Mouse (Mus musculus) cortical plate, adult 2 months (tissue): ENCODE measurements at regions not wholly inside any gene's neighbourhood (a gene's known extent, or its start where the extent isn't known, plus 50 kb on each side); places are given as distances from the start of the nearest gene placed in this dataset.

Experiments
- H3K27ac ChIP-seq: fragments of 200-500 bp; 2 replicates; pipeline ENCODE4 v1.5.1; 2012; ENCODE audit warnings: low read length, control low read depth, inconsistent platforms; ENCODE audit not compliant: insufficient read depth
- H3K4me1 ChIP-seq: fragments of 200-500 bp; 2 replicates; pipeline ENCODE4 v1.6.1; 2011; ENCODE audit warnings: low read length; ENCODE audit not compliant: control insufficient read depth, insufficient read depth
- H3K4me3 ChIP-seq: fragments of 200-500 bp; 2 replicates; pipeline ENCODE4 v1.5.1; 2011; ENCODE audit warnings: mild to moderate bottlenecking, low read length, control low read depth; ENCODE audit not compliant: insufficient read depth
- CTCF ChIP-seq: fragments of 200-500 bp; IDR thresholded peaks from 2 replicates; pipeline ENCODE4 v1.5.1; 2011; ENCODE audit warnings: mild to moderate bottlenecking, control low read depth, low read length; ENCODE audit not compliant: insufficient read depth; ENCODE audit errors: extremely low read depth
- POLR2A ChIP-seq: fragments of 200-500 bp; IDR thresholded peaks from 2 replicates; pipeline ENCODE4 v1.6.1; 2011; ENCODE audit warnings: mild to moderate bottlenecking, low read length, control low read depth; ENCODE audit not compliant: insufficient read depth; ENCODE audit errors: extremely low read depth

DNA sequence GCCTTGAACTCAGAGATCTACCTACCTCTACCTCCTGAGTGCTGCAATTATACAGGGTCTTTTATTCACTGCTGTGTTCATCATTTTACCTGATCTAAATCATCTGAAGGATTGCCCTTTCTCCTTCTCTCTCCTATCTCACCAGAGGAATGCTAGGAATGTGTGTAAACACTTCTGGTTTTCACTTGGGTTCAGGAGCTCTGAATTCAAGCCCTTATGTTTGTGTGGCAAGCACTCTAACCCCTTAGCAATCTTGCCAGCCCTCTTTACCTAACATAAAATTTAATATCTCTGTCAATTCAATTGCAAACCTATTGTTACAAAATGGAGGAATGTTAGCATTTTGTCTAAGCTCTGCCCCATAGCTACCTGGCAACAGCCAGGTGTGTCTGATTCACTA lies 112.8 kb upstream of the Gm10295 start:
- H3K4me1 ChIP-seq = no peaks in the 10 kb centered on the region
- no peak overlapping the region for H3K27ac ChIP-seq
- no peak for TF ChIP-seq CTCF
- TF ChIP-seq POLR2A = no peak
- H3K4me3 ChIP-seq = no peak overlapping the region

DNA sequence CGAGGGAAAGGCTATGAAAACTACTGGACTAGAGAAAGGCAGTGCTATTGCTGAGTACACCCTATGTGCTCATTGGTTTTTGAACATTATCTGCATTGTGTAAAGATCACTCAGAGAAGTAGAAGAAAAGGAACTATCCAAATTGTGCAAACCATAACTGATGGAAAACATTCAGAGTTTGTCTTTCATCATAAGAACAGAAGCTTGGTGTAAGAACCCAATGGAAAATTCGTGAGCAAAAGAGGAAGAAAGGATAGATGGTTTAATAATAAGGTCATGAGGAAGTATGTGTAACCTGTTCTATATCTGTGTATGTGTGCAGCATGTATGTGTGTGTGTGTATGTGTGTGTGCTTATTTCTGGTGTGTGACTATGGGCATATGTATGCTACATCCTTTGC lies 112.3 kb upstream of the Gm10295 start:
- no peak for TF ChIP-seq CTCF
- no peak for TF ChIP-seq POLR2A
- no peaks in the 10 kb centered on the region for H3K4me1 ChIP-seq
- H3K27ac ChIP-seq = no peak overlapping the region
- no peak overlapping the region for H3K4me3 ChIP-seq

DNA sequence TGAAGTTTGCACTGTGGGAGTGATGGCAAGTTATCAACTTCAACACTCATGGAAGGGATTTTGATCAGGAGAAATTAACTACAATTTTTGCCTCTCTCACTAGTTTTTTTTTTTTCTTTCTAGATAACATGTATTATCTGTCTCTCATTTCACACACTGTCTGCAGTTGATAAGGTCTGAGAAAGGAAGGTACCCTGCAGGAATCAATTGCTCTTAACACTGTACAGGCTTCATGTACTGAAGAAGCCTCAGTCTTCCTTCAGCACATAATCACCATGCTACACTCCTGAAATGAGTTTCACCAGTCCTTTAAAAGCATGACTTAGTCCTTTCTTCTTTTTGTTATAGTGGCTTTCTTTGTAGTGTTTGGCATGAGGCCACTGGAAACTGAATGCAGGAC lies 108.5 kb upstream of the Gm10295 start:
- Histone ChIP-seq H3K4me3 (no peak overlapping the region), H3K4me1 (no peaks in the 10 kb centered on the region), H3K27ac (no peak overlapping the region)
- TF ChIP-seq POLR2A = no peak
- no peak for TF ChIP-seq CTCF

DNA sequence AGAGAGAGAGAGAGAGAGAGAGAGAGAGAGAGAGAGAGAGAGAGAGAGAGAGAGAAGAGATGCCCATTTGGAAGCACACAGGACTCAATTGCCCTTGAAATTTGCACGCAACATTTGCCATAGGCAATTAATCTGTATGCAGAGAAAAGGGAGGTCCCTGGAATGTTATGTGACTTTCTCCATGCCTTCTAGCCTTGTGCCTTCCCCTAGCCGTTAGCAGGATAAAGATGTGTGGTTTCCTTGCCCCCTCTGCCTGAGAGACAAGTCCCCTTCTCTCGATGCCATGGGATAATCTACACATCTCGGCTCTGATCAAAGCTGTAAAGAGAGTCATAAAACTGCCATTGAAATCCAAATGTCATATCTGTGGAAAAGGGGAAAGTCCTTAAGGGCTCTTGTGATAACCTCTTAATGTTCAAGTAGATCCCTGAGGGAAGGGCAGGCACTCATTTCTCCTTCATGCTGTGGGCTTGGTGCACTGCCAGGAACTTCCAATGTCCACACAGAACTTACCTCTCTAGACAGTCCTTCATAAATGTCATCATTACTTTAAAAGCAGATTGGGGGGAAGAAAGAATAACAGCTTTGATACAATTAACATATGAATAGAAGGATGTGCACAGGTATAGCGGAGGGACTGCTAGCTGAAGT lies 106.9 kb upstream of the Gm10295 start:
- H3K4me1 ChIP-seq = no peaks in the 10 kb centered on the region
- no peak overlapping the region for H3K4me3 ChIP-seq
- TF ChIP-seq POLR2A = no peak
- no peak for TF ChIP-seq CTCF
- no peak overlapping the region for H3K27ac ChIP-seq

DNA sequence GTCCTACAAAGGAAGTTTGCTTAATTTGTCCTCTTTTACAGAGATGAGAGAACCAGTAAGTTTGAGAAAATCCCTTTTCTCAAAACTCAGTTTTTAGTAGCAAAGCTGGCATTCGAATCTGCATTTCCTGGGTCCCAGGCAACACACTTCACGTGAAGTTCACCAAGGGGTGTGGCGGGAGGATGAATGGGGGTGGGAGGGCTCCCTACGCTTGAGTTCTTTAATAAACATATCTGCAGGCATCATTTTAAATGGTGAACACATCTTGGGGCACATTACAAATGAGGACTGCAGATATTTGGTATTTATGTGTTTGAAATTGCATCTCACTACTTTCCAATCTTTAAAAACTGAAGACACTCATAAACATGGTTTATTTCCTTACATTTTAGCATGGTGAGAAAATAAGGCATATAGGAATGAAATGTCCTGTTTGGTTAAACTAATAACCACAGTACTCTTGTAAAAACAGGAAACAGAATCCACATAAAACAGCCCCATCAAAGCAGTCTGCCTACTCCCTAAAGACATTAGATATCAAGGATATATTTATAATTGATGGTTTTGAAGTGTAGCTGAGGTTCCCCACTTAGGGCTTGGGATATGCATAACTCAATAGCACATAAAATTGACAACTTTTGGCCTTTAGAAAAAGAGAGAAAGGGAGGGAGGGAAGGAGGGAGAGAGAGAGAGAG lies 106.3 kb upstream of the Gm10295 start:
- TF ChIP-seq CTCF = no peak
- no peak for TF ChIP-seq POLR2A
- Histone ChIP-seq H3K27ac (no peak overlapping the region), H3K4me3 (no peak overlapping the region), H3K4me1 (no peaks in the 10 kb centered on the region)

DNA sequence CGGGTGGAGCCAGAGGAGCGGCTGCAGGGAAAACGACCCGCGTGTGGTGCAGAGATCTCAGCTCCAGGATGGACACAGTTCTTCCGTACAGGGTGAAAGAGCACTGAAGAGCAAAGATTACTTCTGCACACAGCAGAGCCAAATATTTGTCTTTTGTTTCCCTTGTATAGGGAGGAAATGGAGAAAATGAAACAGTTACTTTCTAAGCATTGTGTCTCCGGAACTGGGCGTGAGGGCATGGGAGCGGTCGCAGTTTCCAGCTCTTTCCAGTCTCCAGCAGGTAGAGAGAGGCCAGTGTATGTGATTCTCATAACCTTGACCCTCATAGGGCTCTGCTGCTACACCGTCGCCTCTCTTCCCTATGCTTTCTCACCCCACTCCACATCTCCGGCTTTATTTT lies 105.1 kb upstream of the Gm10295 start:
- TF ChIP-seq POLR2A = no peak
- no peak for TF ChIP-seq CTCF
- H3K4me1 ChIP-seq = no peaks in the 10 kb centered on the region
- H3K27ac ChIP-seq = no peak overlapping the region
- H3K4me3 ChIP-seq = no peak overlapping the region

DNA sequence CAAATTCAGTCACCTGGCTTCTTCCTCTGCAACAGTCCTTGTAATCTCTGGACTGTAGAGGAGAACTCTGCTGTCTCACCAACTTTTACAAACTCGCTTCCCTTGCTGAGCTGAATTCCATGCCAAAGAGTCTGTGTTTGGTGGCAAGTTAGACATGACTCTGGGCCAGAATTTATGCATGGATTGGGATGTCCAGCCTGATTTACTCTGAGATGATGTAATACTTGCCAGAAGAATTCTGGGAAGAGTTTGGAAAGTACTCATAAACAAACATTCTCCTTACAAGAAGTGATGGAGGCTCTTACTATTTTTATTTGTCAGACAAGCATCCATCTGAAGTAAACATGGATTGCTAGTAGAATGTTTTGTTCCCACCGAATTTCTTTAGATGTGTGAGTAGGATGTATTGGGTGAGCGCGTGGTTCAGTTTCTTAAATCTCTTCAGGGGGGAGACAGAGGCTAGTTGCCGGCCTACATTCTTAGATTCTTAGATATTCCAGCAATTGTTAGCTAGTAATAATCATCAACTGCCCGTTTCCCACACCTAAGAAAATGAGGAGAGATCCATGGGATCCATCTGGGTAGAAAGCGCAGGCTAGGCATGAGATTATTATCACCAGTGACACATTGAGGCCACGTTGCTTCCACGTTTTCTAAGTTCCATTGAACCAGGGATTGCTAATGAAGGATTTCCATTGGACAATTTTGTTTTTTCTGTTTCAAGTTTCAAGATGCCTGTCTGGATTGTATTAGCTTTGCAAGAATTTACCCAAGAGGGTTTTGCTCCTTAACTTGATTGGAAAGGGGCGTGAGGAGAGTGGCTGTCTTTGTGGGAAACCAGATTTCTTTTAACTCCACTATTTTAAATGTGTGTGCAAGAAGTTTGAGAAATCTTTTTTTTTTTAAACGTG lies 89.3 kb upstream of the Gm10295 start:
- TF ChIP-seq CTCF (no peak), POLR2A (no peak)
- H3K27ac ChIP-seq = no peak overlapping the region

DNA sequence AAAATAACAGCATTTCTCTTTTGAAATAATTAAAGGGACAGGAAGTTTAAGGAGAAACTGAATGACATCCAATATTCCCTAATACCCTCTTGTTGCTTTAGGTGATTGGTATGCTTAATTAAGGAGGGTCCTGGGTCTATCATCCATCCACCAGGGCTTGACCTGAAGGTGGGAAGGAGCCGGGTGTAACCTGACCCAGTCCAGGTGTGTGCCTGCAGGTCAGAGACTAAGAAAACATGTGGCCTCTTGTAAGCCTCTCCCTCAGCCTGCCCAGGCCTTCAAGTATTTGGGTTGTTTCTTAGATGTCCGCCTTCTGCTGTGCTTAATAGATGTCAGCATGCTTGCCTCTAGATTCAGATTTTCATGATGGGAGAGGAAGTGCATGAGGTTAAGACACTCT lies 74.7 kb upstream of the Gm10295 start:
- Histone ChIP-seq H3K4me1 (no peaks in the 10 kb centered on the region), H3K4me3 (no peak overlapping the region), H3K27ac (no peak overlapping the region)
- TF ChIP-seq CTCF (no peak), POLR2A (no peak)

More for the DNA sequence above, 89.3 kb upstream of the Gm10295 start:
- H3K4me3 ChIP-seq = no peak overlapping the region
- no peaks in the 10 kb centered on the region for H3K4me1 ChIP-seq

DNA sequence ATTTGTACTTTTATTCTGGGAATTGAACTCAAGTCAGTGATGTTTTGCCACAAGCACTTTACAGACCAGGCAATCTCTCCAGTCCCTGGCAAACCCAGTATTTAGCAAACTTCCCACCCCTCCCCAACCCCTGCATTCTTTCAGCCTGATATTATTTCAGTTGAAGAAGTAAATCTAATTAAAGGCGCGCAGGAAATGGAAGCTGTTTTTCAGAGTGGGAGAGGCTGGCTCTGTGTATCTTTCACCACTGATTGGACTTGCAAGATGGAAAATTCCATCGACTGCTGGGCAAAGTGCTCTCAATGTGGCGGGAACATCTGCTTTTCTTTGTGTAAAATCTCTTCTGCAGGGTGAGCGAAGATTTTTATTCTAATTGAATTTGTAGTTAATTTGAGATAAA lies 68.0 kb upstream of the Gm10295 start:
- no peak for TF ChIP-seq CTCF
- TF ChIP-seq POLR2A = no peak
- no peaks in the 10 kb centered on the region for H3K4me1 ChIP-seq

DNA sequence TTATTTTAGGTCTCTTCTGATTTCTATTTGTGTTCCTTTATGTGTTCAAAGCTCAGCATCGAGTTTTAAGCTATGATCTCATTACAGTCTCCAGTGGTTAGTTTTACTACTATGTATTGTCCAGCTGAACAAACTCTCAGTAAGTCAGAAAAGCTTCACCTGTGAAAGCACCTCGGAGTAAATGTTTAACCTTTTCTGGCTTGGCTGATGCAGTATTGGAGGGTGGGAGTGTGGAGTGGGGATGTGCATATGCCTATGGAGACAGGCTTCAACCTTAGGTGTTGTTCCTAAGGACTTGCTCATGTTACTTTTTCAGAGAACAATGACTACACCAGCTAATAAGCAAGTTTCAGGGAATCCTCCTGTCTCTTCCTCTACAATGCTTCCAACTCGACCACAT lies 67.6 kb upstream of the Gm10295 start:
- no peak overlapping the region for H3K4me3 ChIP-seq
- TF ChIP-seq POLR2A (no peak), CTCF (no peak)
- H3K27ac ChIP-seq = no peak overlapping the region
- no peaks in the 10 kb centered on the region for H3K4me1 ChIP-seq

More for the DNA sequence above, 68.0 kb upstream of the Gm10295 start:
- Histone ChIP-seq H3K4me3 (no peak overlapping the region), H3K27ac (no peak overlapping the region)
